Mouse (Mus musculus) T-cell, adult 2 months (primary cell): ENCODE results near the gene Olfr1423.
"Not testable (repeated sequence)": the region's sequence is repeated elsewhere in the genome, so short reads cannot be mapped to it uniquely, and the experiment has no call there.

Experiments
- DNase-seq: peaks from one replicate; pipeline ENCODE4 v3.0.0; 2022; ENCODE audit warnings: low spot score

Olfr1423 gene

DNA sequence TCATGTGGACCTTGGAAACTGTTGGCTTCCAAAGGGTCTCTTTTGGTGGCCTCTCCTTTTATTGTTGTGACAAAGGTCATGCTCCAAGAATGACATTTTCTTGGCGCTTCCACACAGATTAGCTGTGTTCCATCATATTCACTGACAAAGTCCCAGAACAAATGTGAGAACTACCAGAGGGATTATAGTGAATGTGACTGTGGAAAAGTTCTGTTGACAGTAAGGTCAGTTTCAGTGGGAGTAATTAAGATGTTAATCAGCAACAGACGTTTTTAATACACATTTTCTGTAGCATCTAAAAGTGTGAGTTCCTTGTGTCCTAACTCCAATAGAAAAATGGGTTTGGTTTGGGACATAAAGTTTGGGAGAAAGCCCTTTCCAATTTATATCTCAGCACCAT lies at the start of gene Olfr1423:
Olfr1423 (minus strand) TSS at position 101 of the 400 bp plus-strand sequence.
- DNase-seq, result no peak

DNA sequence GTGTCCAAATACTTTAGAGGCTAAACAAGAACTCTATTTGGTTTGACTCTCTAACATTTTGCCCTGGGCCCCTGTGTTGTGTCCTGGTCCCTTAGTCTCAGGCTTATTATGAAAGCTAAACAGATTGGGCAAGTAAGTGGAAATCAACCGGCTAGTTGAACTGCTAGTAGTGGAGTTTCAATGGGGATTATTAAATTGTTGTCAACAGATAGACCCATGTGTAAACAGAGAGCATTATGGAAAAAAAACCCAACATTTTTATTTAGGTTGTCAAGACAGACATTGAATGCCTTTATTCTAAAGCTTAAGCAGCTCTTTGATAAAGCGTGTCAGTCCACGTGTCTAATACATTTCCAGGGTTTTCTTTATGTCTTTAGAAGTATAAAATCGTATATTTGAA lies 36.5 kb upstream of the Olfr1423 start, which contains the start of gene Olfr1425:
Olfr1425 (minus strand) TSS at position 101 of the 400 bp plus-strand sequence.
- not testable (repeated sequence) for DNase-seq

- DNase-seq, result not testable (repeated sequence)
Observed at GRCm38 (mm10) chr19:12069546-12069945, 28.4 kb upstream of the Olfr1423 start.

- DNase-seq, result not testable (repeated sequence)
Observed at GRCm38 (mm10) chr19:12067806-12068205, 26.7 kb upstream of the Olfr1423 start.

- DNase-seq, result not testable (repeated sequence)
Observed at GRCm38 (mm10) chr19:12062582-12062981, 21.5 kb upstream of the Olfr1423 start, which contains the start of gene Olfr1424. TSS of gene Olfr1424 (minus strand) at chr19:12062682.

GRCm38 (mm10) chr19:12043163-12043562 lies 2.0 kb upstream of the Olfr1423 start:
- DNase-seq, result no peak

- DNase-seq, result no peak
Observed at GRCm38 (mm10) chr19:12037727-12038126, 3.4 kb downstream of the Olfr1423 start.

GRCm38 (mm10) chr19:12026606-12027005 lies 14.5 kb downstream of the Olfr1423 start:
- peak; percentile 68 for DNase-seq

DNA sequence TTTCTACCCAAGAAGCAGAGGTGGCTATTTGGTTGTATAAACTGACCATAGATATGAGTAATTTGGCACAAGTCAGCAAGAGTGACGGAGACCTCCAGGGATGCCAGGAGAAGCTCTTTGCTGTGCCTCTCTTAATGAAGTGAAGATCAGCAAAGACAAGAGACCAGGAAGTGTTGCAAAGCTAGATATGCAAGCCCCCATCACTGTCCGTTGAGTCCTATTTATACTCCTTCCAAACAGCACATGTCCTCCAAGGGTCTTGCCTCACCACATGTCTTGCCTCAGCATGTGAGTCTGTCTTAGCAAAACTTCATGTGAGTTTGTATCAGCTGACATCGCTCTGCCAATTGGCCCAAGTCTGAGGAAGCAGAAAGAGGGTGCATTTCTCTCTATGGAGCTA lies 15.8 kb downstream of the Olfr1423 start:
- peak; percentile 34 for DNase-seq

DNA sequence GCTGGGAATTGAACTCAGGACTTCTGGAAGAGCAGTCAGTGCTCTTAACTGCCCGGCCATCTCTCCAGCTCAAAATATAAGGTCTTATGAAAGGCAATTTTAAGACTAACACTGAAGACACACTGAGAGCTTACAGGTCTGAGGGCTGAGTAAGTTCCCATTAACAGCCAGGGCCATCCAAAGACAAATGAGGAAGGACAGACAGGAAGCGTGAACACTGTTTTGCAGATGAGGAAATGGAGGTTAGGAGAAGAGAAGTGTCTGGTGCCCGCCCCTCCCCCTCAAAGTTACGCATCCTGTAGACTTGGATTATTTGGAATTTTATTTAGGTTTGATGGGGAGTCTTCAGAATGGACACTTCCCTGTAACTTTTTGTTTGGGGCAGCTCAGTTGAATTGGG lies 17.0 kb downstream of the Olfr1423 start:
- DNase-seq, result no peak

GRCm38 (mm10) chr19:12016192-12016591 lies 24.9 kb downstream of the Olfr1423 start:
- no peak for DNase-seq

- no peak for DNase-seq
Observed at GRCm38 (mm10) chr19:12015708-12016107, 25.4 kb downstream of the Olfr1423 start.

DNA sequence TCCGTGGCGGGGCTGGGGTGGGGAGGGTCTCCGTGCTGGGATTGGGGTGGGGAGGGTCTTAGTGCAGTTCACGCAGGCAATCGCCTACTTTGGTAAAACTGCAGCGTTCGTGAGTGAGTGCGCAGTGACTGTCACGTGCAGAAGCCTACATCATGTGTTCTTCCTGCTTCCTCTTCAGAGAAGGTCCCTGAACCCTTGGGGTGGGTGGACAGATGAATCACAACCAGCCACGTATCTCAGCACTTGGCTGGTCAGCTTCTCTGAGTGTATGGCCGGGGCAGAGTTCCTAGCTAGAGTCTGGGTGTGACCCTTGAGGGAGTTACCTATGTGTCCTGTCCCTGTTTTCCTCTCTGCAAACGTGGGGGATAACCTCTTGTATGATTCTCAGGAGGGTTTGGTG lies 27.9 kb downstream of the Olfr1423 start:
- peak; percentile 60 for DNase-seq

GRCm38 (mm10) chr19:12012615-12013014 lies 28.5 kb downstream of the Olfr1423 start:
- DNase-seq, result no peak

DNA sequence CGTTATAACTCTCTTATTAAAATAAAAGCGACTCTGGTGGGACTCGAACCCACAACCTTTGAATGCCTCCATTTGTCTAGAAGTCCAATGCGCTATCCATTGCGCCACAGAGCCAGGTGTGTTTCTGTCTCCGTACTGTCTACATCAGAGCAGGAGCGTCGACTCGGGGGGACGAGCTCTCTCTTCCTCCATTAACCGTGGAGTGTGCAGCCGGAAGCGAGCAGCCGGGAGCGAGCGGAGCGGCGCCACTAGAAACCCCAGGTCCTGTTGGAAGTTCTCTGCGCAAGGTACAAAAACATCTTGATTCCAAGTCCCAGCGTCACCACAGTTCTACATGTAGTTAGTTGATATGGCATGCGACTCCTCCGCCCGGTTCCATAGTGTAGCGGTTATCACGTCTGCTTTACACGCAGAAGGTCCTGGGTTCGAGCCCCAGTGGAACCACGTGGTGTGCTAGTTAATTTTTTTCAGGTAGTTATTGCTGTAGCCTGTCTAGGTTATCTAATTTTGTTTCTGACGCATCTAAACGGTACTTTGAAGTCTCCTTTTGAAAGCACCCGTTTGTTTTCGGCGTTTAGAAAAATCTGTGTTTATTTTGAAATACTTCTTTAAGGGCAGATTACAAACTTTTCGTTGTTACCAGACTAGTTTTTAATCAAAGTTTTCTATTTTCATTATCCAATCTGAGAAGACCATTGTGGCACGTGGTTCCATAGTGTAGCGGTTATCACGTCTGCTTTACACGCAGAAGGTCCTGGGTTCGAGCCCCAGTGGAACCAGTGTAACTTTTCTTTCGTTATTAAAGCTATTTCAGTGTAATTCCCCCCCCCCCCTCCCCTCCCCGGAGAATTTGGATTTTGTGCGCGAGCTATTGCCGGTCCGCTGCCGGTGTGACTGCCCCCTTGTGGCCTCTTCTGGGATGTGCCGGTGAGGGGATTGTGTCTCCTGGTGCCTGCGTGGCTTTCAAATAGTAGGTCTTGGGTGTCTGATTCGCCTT lies 29.3 kb downstream of the Olfr1423 start:
- peak; percentile 88 for DNase-seq

DNA sequence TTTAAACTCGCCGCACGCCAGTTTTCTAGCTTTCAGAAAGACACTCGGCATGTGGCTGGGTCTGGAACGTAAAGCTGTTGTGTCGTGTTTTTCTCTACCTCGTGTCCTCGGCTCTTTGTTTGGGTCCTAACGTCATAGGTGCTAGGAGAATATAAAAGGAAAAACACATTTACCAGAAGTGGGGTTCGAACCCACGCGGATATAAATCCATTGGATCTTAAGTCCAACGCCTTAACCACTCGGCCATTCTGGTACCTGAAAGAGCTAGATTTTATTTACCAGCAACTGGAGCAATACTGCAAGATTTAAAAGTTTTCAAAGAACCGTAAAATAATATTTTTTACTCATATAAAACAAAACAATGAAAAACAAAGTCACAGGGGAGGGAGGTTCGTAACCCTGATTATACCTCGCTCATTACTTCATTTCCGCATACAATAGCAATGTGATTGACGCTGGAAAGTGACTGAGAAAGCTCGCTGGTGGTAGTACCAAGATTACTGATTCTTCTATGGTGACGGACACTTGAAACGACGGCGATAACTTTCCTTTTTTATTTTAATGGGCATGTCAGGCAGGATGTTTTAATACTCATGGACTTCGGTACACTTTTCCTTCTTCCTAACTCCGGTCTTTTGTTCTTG lies 30.1 kb downstream of the Olfr1423 start:
- peak; percentile 83 for DNase-seq

DNA sequence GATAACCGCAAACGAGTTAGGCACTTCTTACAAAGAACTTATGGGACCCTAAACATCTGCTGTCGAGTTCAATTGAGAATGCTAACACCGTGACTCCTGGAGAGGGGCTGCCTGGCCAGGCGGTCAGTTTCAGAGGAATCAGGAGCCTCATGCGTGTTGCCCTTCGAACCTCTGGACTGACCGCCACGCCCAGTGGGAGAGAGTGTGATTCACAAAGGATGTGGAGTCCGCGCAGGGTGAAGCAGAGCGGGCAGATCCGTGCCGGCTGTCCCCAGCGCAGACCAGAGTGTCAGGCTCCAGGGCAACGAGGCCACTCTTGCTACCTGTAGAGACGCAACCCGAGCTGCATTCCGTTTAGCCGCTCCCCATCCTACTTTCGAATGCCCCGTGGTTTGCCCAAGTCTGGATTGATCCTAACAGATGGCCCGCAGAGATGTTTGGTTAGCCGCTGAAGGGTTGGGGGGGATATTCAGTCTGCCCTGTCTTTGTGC lies 30.8 kb downstream of the Olfr1423 start:
- peak; percentile 57 for DNase-seq

GRCm38 (mm10) chr19:12009501-12010280 lies 31.4 kb downstream of the Olfr1423 start:
- peak; percentile 80 for DNase-seq

DNA sequence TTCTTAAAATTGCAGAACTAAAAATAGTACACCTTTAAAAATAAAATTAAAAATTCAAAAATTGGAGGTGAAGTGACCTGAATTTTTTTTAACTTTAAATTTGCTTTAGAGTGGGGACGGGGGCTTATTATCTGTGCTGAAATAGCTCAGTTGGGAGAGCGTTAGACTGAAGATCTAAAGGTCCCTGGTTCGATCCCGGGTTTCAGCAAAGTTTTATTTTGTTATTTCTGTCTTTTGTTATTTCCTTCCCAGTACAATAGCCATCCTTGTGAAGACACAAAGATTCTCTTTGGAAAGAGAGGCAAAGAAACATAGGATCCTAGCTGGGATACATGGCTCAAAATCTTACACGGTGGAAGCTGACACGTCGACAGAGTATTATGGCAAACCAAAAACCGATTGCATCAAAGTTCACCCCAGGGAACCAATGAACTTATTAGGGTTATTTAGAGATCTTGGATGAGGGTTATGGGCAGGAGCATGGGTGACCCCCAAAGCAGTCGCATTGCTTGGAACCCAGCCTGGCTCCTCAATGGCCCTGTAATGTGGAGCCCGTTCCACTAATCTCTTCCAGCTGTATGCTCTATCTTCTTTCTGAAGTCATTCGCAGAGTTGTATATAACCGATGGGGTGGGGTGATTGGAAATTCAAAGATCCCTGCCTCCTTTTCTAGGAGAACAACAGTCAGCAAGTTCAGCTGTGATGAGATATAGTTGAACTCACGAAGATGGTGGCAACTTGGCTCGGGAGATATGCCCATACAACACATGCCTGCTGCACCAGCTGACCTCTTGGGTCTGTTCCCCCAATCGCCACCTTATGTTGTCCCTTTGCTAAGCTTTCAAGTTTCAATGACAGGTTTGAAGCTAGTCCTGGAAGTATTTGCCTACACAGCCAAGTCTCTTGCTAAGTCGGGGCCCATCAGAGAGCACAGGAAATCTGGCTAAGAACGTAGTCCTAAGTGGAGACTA lies 32.4 kb downstream of the Olfr1423 start:
- no peak for DNase-seq

GRCm38 (mm10) chr19:12007105-12007931 lies 33.8 kb downstream of the Olfr1423 start:
- no peak for DNase-seq
